Mouse (Mus musculus): ENCODE data around the gene Gm20075. TPM values are rescaled to one million over a fixed set of nuclear protein-coding genes. Genes with fewer than 3 reads are reported as not detected.

The Gm20075 gene
- total RNA-seq, 2 experiments from 2014 or later: 26.0 to 29.1 TPM

Other genes with a start within 250 kb of the Gm20075 start
- gene Iqgap2, start 189.5 kb downstream of the Gm20075 start, total RNA-seq (2021): 10 to 100 TPM; 15.9 to 17.2 TPM
- not detected for gene Gm17190, start 678 bp upstream of the Gm20075 start, total RNA-seq (2021)
- 10 to 100 TPM; 25.9 to 29.4 TPM for gene Sv2c, start 51.2 kb upstream of the Gm20075 start, total RNA-seq (2021)